Mouse (Mus musculus): ENCODE data around the gene Tet2. TPM values are rescaled to one million over a fixed set of nuclear protein-coding genes. Genes with fewer than 3 reads are reported as not detected.

Gene Tet2
- total RNA-seq, 2 experiments from 2014 or later = 56.6 to 63.4 TPM

DNA sequence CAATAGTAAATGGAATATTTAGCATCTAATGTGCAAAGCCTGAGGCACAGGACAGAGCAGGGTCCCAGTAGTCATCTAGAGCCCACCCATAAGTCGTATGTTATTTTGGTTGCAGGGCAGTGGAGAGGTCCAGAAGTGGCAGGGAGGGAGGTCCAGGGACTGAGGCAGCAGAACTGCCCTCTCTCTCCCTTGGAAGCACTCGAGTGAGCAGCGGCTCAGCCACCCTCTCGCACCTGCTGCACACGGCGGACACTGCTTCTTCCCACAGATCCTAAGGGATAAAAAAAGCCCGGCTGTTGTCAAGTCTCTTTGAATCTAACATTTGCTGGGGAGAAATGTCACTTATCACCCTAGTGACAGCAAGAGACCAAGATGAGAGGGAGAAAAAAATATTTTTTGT lies 22.6 kb downstream of the Tet2 start:
- no peak for DNase-seq (ENCODE audit: low spot score in 2 of 2)

DNA sequence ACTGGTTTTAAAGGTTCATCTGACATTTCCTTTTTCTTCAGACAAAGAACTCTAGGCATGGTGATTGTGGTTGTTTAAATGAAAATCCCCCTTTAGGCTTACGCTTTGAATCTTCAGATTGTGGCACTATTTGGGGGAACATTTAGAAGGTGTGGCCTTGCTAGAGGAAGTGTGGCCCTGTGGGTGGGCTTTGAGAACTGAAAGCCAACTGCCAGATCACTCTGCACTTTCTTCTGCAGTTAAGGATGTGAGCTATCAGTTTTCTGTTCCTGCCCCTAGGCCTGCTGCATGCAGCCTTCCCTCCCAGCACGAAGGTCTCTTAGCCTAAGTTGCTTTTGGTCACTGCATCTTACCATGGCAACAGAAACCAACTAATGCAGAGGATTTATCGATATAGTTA lies 26.1 kb downstream of the Tet2 start:
- DNase-seq (ENCODE audit: low spot score in 2 of 2) = no peak

DNA sequence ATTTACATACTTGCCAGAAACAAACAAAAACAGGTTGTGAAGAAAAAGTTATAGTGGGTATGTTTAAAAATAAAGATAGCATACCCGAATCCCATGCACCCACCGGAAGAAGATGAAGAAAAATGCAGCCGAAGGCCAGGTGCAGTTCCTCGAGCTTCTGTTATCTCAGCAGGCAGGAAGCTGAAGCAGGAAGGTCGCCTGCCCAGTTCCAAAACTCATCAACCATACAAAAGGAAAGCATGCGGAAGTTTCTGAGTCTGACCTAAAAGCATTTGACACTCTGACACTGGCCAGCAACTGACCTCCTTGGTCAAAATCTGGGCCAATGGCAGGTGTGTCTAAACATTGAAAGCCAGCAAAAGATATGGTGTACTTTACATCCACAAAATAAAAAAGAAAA lies 26.8 kb downstream of the Tet2 start:
- DNase-seq (ENCODE audit: low spot score in 2 of 2) = no peak

DNA sequence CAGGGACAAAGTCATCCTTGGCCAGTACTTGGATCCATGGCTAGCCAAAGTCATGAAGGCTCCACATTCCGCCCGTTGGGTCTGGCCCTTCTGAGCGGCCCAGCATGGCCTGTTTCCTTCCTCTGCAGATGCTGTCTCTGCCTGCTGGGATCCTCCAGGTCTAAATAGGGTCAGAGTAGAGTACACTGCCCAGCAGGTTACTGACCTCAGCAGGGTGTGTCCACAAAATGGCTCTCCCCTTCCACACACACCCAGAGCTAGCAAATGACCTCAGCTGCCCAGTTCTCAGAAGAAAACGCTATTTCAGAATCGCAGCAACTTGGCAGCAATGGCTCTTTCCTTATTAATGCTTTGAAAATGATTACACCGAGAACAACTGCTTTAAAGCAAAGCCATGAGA lies 27.5 kb downstream of the Tet2 start:
- no peak for DNase-seq (ENCODE audit: low spot score in 2 of 2)

DNA sequence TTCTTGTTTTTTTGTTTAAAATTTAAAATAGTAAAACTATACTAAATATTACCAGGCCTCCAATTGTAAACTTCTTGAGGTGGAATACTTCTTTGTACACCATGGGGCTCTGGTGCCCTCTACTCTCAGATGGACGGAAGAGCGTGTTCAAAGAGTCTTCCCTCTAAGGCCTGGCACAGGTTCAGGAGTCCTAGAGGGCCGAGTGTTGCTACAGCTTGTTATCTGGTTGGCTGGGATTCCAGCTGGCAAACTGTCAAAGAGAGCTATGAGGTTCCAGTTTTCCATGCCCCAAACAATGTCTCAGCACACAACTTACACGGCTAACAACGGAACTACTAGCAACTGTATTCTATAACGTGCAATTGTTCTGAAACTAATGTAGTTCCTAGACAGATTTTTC lies 28.8 kb downstream of the Tet2 start:
- peak in 1 of 2 experiments; percentile 52 for DNase-seq (ENCODE audit: low spot score in 2 of 2)

DNA sequence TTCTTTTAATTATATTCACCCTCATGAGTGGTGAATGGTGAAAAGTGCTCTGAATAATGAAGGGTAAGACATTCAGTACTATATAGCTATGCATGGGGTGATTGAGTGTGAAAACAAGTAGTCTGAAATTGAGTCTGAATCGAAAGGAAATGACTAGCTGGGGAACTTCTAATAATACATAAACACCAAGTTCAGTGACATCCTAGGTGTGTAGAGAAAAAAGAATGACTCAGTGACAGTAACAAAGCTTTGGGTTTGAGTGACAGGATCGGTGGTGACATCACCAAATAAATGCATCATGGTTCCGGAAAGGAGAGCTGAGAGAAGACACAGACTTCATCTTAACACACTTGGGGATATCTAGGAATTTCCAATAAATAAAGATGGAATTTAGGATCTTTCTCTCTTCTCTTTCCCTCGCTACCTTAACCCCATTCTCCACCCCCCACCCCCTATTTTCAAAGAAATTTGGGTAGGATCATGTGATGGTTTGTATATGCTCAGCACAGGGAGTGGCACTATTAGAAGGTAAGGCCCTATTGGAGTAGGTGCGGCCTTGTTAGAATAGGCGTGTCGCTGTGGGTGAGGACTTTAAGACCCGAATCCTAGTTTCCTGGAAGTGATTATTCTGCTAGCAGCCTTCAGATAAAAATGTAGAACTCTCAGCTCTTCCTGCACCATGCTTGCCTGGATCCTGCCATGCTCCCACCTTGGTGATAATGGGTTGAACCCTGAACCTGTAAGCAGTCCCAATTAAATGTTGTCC lies 29.6 kb downstream of the Tet2 start:
- no peak for DNase-seq (ENCODE audit: low spot score in 2 of 2)

DNA sequence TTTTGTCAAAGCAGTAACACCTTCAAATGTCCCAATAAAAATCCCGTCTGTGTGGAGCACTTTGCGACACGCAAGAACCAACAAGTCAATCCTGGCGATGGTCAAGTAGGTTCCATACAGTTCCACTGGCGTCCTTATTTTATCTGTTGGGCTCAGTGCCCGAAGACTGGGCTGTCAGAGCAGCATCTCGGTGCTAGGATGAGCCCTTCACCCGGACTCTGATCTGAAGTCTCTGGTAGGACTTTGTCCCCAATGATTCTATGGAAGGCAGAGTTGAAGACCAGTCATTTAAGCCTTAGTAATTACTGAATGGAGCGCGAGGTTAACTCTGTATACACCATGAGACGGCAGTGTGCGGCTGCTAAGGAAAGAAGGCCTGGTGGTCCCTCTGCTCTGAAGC lies 30.6 kb downstream of the Tet2 start:
- DNase-seq (ENCODE audit: low spot score in 2 of 2) = no peak

DNA sequence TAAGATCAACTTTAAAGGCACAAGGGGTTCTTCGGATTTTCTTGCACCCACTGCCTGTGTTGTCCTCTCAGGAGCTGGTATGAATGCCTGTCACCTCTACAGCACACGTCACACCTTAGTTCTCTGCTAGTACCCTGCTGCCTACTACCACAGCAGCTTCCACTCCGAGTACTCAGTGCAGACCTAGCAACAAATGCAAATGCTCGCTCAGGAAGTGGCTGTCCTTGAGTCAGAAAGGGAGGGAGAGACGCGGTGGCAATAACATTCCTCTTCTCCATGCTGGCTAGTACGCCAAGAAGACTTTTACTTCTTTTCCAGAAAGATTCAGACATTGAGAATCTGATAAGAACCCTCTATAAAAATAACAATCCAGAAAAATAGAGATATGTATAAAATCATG lies 31.5 kb downstream of the Tet2 start:
- DNase-seq (ENCODE audit: low spot score in 2 of 2) = no peak

DNA sequence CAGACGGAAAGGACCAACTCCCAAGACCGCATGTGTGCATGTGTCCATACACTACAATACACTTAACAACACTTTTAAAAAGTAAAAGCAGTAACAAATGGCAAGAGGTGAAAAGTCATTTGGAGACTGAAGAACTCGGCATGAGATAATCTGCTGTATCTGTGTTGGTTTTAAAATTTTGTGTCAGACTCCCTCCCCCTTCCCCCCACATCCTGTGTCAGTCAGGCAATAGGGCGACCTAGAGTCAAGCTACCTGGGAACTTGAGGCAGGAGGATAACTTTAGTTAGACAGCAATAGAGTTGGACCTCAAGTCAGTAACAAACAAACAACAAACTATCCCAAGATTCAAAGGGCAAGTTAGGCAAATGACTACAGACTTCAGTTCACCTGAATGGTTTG lies 34.6 kb downstream of the Tet2 start:
- DNase-seq (ENCODE audit: low spot score in 2 of 2) = no peak

DNA sequence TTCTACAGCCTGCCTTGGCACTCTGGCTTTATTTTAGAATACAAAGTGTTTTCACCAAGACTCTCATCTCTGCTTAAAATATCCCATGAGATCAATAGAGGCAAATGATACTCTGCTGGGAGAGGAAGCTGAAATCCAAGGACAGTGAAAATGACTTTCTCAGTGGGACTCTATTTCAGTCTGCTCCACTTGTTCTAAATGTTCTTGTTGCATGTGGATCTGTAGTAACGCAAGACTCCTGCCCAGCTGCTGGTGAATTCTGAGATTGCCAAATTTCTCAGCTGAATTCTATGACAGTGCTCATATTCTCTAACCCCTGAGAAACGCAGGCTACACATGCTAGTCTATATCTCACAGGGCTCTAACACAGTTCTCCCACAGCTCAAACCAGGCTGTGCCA lies 35.1 kb downstream of the Tet2 start:
- DNase-seq (ENCODE audit: low spot score in 2 of 2) = no peak

DNA sequence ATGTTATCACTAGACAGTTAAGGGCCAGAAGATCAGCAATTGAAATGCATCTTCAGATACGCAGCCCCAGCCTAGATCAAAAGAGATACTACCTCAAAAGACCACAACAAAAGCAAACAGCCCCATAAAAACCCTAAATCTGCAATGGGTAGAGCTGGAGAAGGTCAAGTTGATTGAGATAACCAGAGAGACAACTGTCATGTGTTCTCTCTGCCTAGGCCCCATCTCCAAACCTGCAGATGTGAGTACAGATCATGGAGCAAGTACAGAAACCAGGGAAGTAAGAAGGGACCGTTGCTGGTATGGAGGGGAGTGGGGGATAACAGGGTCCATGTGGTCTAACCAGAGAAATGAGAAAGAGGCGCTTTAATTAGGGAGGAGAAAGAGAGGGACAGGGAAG lies 36.1 kb downstream of the Tet2 start:
- no peak for DNase-seq (ENCODE audit: low spot score in 2 of 2)

DNA sequence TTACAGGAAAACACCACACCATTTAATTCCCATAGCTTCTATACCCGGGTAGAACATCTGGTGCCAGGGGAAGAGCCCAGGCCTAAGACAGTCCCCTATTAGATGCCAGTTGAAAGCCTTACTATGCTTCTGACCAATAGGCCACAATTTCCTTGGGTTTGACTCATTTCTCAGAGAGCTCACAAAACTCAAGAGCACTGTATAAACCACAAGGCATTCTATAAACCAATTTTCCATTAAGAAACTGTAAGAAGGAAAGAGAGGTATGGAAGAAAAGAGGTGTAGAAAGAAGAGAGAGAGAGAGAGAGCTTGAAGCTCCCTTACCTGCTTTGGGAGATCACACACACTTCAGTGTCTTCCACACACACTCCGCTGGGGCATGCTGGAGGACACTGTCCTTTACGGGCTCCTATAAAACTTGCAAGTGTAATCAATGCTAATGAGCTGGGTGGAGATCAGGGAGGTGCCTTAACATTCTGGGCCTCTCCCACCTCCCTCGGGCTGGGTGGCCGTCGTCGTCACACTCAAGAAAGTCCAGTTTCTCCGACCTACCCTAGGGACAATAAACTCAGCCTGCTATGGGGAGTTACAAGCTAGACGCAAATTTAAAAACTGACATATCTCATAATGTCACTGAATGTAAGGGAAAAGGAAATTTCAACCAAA lies 38.5 kb downstream of the Tet2 start:
- DNase-seq (ENCODE audit: low spot score in 2 of 2) = no peak

DNA sequence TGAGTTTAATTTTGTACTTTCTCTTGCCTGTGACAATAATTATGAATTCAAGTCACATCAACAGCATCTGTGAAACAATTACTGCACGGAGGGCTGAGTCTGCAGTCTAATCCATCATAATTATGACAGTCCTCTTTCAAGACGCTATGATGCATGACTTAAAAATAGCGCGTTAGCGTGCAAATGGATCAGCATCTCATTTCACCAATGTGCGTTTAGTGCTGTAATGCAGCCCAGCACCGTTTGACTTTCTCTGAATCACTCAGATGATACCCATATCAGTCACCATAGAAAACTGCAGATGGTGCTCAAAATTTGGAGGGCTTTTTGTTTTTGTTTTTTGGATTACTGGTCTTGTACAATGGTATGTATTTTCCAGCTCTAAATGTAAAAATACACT lies 48.0 kb downstream of the Tet2 start:
- DNase-seq (ENCODE audit: low spot score in 2 of 2) = peak; percentile 13 to 34

DNA sequence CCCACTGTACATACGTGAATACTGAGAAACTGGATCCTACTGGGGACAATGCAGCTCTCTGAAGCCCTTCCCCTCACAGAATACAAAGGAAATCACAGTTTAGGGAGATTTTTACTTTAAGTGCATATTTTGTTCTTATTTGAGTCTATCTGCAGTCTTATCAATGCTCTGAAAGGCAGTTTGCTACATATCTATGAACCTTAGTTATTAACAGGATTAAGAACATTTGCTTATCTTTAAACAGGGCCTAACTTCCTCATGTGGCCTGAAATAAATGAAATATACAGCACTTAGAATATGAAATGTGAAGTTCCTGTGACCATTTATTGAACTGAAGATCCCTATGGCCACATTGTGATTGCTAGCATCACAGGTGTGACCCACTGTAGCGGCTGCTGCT lies 53.6 kb downstream of the Tet2 start:
- DNase-seq (ENCODE audit: low spot score in 2 of 2) = no peak

DNA sequence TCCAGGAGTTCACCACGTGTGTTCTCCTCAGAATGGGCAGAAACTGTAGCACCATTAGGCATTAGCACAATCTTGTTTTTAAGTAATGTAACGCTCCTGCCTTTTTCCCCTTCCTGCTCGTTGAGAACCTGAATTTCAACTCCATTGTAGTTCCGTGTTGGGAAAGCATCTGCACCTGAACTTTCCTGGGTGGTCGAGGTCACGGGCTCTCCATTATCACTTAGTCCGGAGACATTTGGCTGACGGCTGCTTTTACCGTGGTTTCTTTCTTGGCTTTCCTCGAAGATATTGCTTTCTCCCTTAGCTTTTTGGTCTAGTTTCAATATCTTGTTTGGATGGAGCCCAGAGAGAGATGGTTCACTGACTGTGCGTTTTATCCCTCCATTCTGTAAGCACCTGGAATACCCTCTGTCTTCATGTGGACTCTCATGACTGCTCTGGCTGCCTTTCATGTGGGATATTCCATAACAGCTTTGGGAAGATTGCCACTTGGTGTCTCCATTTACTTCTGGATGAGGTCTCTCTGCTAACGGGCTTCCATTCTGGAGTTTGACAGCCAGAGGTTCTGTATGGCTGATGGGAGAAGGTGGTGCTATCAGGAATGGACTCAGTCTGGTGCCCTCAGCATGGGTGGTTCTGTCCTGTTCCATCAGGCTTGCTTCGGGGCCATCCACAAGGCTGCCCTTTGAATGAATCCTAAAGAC lies 56.8 kb downstream of the Tet2 start:
- DNase-seq (ENCODE audit: low spot score in 2 of 2) = no peak

DNA sequence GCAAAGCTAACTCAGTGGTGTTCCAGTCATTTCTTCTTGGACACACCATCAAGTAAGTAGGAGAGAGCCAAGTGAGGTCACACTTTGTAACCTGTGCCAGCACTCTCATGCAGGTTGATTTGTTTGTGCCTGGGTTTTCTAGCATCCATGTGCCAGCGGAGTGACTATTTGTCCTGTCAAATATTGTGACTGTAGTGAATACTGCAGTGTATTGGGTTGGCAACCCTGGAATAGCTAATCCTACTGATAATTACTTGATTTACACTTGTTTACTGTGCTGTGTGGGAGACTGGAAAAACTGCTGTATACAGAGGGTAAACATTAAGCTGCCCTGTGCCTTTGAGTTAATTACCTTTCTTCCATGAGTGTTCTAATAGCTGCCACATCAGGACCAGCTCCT lies 62.1 kb downstream of the Tet2 start:
- DNase-seq (ENCODE audit: low spot score in 2 of 2) = no peak

DNA sequence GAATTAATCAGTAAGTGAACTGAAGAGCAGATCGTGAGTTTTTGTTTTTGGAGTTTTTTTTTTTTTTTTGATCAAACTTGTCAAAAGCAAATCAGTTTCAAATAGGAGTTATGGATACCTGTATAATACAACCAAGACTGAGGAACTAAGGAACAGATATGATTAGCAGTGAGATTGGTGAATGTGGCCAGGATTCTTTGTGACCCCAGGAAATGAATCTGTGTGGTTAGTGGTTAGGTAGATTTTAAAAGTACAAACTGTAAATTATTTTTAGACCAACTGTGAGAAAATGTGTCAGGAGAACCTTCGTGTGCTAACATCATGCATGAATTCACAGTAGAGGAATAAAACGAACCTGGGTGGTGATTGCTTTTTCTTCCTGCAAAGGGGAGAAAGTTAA lies 66.0 kb downstream of the Tet2 start:
- DNase-seq (ENCODE audit: low spot score in 2 of 2) = no peak

DNA sequence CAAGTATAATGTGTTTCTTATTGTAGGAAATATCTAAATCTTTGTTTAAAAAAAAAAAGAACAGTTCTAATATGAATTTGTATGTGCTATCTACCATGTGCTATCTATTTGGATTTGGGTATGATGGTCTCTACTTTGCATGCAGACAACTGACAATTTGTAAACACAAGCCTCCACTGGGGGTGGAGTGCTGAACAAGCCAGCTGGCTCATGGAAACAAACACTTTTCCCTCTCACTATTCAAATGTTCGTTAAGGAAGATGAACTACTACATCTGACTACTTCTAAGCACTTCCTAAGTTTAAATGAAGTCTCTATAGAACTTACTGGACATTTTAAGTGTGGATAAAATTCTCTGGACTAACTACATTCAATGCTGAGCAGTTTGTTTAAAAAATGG lies 71.2 kb downstream of the Tet2 start:
- DNase-seq (ENCODE audit: low spot score in 2 of 2) = no peak

DNA sequence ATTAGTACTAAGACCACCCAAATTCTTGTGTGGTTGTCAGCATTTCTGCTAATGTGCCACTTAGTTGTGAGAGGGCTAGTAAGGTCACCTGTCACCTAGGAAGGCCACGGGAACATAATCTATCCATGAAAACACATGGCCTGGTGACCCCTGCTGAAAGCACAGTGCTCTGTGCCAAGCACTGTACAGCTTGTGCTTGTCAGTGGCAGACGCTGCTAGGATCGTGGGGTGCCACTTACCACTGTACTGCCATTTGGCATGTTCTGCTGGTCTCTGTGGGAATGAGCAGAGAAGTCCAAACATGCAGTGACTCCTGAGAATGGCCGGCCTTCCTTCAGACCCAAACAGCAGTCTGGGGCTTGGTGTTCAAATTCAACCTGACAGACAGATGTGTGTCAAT lies 73.8 kb downstream of the Tet2 start:
- DNase-seq (ENCODE audit: low spot score in 2 of 2) = no peak

DNA sequence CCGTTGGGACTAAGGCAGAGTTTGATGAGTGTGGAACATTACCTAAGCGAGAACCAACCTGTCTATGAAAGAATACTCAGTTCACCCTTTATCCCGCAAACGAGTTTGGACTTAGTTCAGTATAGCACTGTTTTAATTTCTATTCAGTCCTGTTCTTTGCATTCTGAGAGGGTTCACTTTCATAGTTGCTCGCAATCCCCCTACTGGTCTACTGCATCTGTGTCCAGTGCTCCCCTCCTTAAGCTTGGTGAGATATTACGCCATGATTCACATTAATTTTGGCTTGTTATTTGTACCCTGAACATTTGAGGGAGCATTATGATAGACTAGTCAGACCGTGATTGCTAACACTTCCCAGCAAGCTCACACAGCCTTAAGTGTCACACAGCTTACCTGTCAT lies 76.1 kb downstream of the Tet2 start:
- no peak for DNase-seq (ENCODE audit: low spot score in 2 of 2)

DNA sequence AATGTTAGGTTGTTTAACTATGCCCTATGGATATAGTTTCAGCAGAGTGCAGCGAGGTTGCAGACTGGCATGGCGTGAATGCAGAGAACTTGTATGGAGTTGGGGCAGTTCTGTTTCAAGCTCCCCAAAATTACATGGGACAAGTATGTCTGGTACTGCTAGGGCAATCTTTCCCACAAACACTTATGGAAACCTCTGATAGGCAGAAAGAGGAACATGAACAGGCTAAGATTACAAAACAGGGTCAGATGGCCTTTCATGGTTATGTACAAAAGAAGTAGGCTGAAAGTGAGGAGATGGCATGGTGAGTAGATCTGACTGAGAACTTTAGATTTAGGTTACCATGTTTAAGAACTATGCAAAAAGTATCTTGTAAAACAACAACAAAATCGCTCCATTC lies 81.7 kb downstream of the Tet2 start:
- no peak for DNase-seq (ENCODE audit: low spot score in 2 of 2)

DNA sequence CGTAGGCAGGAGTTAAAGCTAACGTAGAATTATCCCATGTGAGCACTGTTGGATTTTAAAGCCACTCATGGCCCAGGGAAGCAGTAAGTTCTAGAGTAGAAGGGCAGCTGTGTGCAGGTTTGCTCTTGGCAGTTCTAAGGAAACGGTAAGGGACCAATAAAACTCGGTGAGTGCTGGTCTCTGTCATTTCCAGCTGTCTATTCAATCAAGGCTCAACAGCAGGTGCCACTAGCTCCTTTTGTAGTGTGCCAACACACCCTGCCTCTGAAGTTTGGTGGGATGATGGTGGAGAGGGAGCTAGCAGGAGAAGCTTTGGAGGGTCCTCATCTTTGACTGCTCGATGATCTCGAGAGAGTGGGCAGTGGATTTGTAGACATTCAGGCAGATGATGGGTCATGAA lies 82.5 kb downstream of the Tet2 start:
- DNase-seq (ENCODE audit: low spot score in 2 of 2) = no peak

DNA sequence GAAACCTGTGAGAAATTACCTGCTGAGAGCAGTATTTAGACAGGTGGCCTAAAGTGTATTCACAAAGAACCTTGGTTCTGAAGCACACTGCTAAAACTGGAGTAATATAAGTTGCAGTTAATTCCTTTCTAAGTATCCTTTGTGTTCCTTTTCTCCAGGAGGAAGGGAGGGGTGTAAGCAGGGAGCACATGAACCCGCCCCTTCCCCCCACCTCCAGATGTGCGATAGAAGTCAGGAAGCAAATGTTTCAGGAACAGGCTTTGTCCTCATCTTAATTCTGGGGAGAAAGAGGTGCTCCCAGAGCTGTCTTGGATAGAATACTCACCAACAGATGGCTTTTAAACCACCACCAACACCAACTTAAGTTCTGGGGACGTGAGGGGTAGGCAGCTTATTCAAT lies 82.9 kb downstream of the Tet2 start:
- no peak for DNase-seq (ENCODE audit: low spot score in 2 of 2)

Measured in layer of hippocampus, postnatal 10 days (tissue).